Mouse (Mus musculus): ENCODE results near the gene P2ry6. TPM values are rescaled to one million over a fixed set of nuclear protein-coding genes. Genes with fewer than 3 reads are reported as not detected.

The P2ry6 gene
- polyA plus RNA-seq, 1 experiment from 2014 or later = 2.0 TPM

GRCm38 (mm10) chr7:100908061-100908460 lies 66.4 kb downstream of the P2ry6 start:
- Histone ChIP-seq H3K36me3 (ENCODE audit: control insufficient read depth, insufficient read depth, low read length) (no peaks in the 10 kb centered on the region), H3K4me2 (ENCODE audit: low read depth) (no peak overlapping the region), H3K9ac (ENCODE audit: low read length) (no peak overlapping the region), H3K27me3 (ENCODE audit: control insufficient read depth, insufficient read depth, low read length) (no peaks in the 10 kb centered on the region), H3K4me3 (ENCODE audit: low read depth, low read length) (no peak overlapping the region), H3K27ac (ENCODE audit: low read depth, low read length) (no peak overlapping the region), H3K4me1 (ENCODE audit: control insufficient read depth, insufficient read depth, low read length) (peaks cover 21% of the 10 kb centered on the region), H3K9me3 (ENCODE audit: control insufficient read depth, low read length) (no peaks in the 10 kb centered on the region)
- WGBS = 67% methylated on average over 8 of the region's 8 CpGs
- ATAC-seq (ENCODE audit: insufficient read depth, low FRiP score, low TSS enrichment) = no peak
- no peak for DNase-seq (ENCODE audit: low spot score)

DNA sequence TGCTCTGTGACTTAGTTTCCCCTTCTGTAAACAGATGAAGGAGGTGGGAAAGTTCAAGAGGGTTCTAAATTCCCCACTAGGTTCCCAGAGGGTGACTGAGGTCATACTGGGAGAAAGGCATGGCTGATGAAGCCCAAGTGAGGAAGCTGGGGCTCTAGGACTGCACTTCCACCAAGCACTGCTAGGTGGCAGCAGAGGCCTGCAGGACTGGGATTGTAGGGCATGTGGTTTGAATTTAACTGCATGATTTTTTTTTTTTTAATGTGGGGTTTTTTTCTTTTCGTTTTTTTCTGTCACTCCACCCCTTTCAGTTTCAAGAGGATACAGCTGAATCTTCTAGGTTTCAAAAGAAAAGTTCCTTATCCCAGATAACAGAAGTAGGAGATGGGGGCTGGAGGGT lies 67.2 kb downstream of the P2ry6 start:
- H3K4me3 ChIP-seq (ENCODE audit: low read depth, low read length) = no peak overlapping the region
- H3K27me3 ChIP-seq (ENCODE audit: control insufficient read depth, insufficient read depth, low read length) = no peaks in the 10 kb centered on the region
- H3K9me3 ChIP-seq (ENCODE audit: control insufficient read depth, low read length) = no peaks in the 10 kb centered on the region
- DNase-seq (ENCODE audit: low spot score) = peak; percentile 77
- H3K4me2 ChIP-seq (ENCODE audit: low read depth) = no peak overlapping the region
- no peaks in the 10 kb centered on the region for H3K36me3 ChIP-seq (ENCODE audit: control insufficient read depth, insufficient read depth, low read length)
- H3K4me1 ChIP-seq (ENCODE audit: control insufficient read depth, insufficient read depth, low read length) = peaks cover 19% of the 10 kb centered on the region
- no peak overlapping the region for H3K27ac ChIP-seq (ENCODE audit: low read depth, low read length)
- ATAC-seq (ENCODE audit: insufficient read depth, low FRiP score, low TSS enrichment) = no peak
- no peak overlapping the region for H3K9ac ChIP-seq (ENCODE audit: low read length)
- WGBS = 0% methylated on average over 1 of the region's 1 CpGs

GRCm38 (mm10) chr7:100906029-100906789 lies 68.2 kb downstream of the P2ry6 start:
- no peaks in the 10 kb centered on the region for H3K36me3 ChIP-seq (ENCODE audit: control insufficient read depth, insufficient read depth, low read length)
- H3K9ac ChIP-seq (ENCODE audit: low read length) = no peak overlapping the region
- H3K27me3 ChIP-seq (ENCODE audit: control insufficient read depth, insufficient read depth, low read length) = no peaks in the 10 kb centered on the region
- ATAC-seq (ENCODE audit: insufficient read depth, low FRiP score, low TSS enrichment) = no peak
- 91% methylated on average over 10 of the region's 10 CpGs for WGBS
- H3K4me3 ChIP-seq (ENCODE audit: low read depth, low read length) = no peak overlapping the region
- peaks cover 13% of the 10 kb centered on the region for H3K4me1 ChIP-seq (ENCODE audit: control insufficient read depth, insufficient read depth, low read length)
- H3K4me2 ChIP-seq (ENCODE audit: low read depth) = no peak overlapping the region
- no peaks in the 10 kb centered on the region for H3K9me3 ChIP-seq (ENCODE audit: control insufficient read depth, low read length)
- H3K27ac ChIP-seq (ENCODE audit: low read depth, low read length) = no peak overlapping the region
- DNase-seq (ENCODE audit: low spot score) = no peak

- no peaks in the 10 kb centered on the region for H3K9me3 ChIP-seq (ENCODE audit: control insufficient read depth, low read length)
- no peak overlapping the region for H3K4me3 ChIP-seq (ENCODE audit: low read depth, low read length)
- no peaks in the 10 kb centered on the region for H3K36me3 ChIP-seq (ENCODE audit: control insufficient read depth, insufficient read depth, low read length)
- peaks cover 7% of the 10 kb centered on the region; the same call in 1 of the 2 replicates for H3K4me1 ChIP-seq (ENCODE audit: control insufficient read depth, insufficient read depth, low read length)
- H3K27me3 ChIP-seq (ENCODE audit: control insufficient read depth, insufficient read depth, low read length) = no peaks in the 10 kb centered on the region
- no peak overlapping the region for H3K27ac ChIP-seq (ENCODE audit: low read depth, low read length)
- no peak for ATAC-seq (ENCODE audit: insufficient read depth, low FRiP score, low TSS enrichment)
- no peak overlapping the region for H3K4me2 ChIP-seq (ENCODE audit: low read depth)
- WGBS = 90% methylated on average over 7 of the region's 7 CpGs
- no peak for DNase-seq (ENCODE audit: low spot score)
- no peak overlapping the region for H3K9ac ChIP-seq (ENCODE audit: low read length)
These were observed 69.4 kb downstream of the P2ry6 start for GRCm38 (mm10) chr7:100905037-100905436.

GRCm38 (mm10) chr7:100904612-100905011 lies 69.8 kb downstream of the P2ry6 start:
- DNase-seq (ENCODE audit: low spot score) = no peak
- Histone ChIP-seq H3K9ac (ENCODE audit: low read length) (no peak overlapping the region), H3K36me3 (ENCODE audit: control insufficient read depth, insufficient read depth, low read length) (no peaks in the 10 kb centered on the region), H3K4me2 (ENCODE audit: low read depth) (no peak overlapping the region), H3K9me3 (ENCODE audit: control insufficient read depth, low read length) (no peaks in the 10 kb centered on the region), H3K27ac (ENCODE audit: low read depth, low read length) (no peak overlapping the region), H3K27me3 (ENCODE audit: control insufficient read depth, insufficient read depth, low read length) (no peaks in the 10 kb centered on the region), H3K4me3 (ENCODE audit: low read depth, low read length) (no peak overlapping the region), H3K4me1 (ENCODE audit: control insufficient read depth, insufficient read depth, low read length) (peaks cover 7% of the 10 kb centered on the region; the same call in 1 of the 2 replicates)
- WGBS = 92% methylated on average over 5 of the region's 5 CpGs
- no peak for ATAC-seq (ENCODE audit: insufficient read depth, low FRiP score, low TSS enrichment)

DNA sequence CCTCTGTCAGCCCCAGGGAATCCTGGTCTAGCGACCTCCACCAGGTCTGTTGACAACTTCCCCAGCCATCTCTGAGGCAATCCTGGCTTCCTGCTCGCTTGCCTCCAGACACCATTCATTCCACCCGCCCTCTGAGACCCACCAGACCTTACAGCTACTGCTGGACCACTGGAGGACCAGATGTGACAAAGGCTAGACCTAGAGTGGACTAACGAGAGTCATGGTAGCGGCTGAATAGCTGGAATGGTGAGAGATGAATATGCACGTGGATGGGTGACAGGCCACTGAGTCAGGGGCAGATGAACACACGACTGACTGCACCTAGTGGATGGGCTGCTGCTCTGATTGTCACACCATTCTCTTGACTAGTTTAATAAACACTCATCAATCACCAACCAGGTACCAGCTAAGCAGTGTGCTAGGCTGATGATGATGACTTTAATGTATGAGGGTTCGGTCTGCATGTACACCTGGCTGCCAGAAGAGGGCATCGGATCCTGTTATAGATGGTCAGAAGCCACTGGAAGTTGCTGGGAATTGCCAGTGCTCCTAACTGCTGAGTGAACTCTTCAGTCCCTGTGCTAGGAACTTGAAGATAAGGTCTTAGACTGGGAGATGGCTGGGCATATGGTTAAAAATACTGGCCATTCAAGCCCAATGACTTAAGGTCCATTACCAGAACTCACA lies 71.9 kb downstream of the P2ry6 start:
- Histone ChIP-seq H3K27ac (ENCODE audit: low read depth, low read length) (no peak overlapping the region), H3K4me1 (ENCODE audit: control insufficient read depth, insufficient read depth, low read length) (no peaks in the 10 kb centered on the region), H3K27me3 (ENCODE audit: control insufficient read depth, insufficient read depth, low read length) (no peaks in the 10 kb centered on the region), H3K36me3 (ENCODE audit: control insufficient read depth, insufficient read depth, low read length) (no peaks in the 10 kb centered on the region), H3K4me3 (ENCODE audit: low read depth, low read length) (no peak overlapping the region), H3K9ac (ENCODE audit: low read length) (no peak overlapping the region), H3K9me3 (ENCODE audit: control insufficient read depth, low read length) (no peaks in the 10 kb centered on the region), H3K4me2 (ENCODE audit: low read depth) (no peak overlapping the region)
- 77% methylated on average over 9 of the region's 9 CpGs for WGBS
- ATAC-seq (ENCODE audit: insufficient read depth, low FRiP score, low TSS enrichment) (no peak), DNase-seq (ENCODE audit: low spot score) (no peak)

DNA sequence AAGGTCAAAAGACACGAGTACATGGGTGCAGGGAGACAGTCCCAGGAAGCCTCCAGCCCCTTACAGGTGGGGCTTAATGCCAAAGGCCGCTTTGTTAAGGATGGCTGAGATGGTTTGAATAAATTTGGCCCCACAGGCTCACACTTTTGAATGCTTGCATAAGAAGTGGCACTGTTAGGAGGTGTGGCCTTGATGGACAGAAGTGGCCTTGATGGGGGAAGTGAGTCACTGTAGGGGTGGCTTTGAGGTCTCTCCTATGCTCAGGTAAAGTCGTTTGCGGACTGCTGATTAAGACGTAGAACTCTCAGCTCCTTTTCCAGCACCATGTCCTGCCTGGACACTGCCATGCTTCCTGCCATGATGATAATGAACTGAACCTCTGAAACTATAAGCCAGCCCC lies 76.6 kb downstream of the P2ry6 start:
- Histone ChIP-seq H3K36me3 (ENCODE audit: control insufficient read depth, insufficient read depth, low read length) (no peaks in the 10 kb centered on the region), H3K9ac (ENCODE audit: low read length) (no peak overlapping the region), H3K27me3 (ENCODE audit: control insufficient read depth, insufficient read depth, low read length) (no peaks in the 10 kb centered on the region), H3K9me3 (ENCODE audit: control insufficient read depth, low read length) (no peaks in the 10 kb centered on the region), H3K4me2 (ENCODE audit: low read depth) (no peak overlapping the region), H3K4me1 (ENCODE audit: control insufficient read depth, insufficient read depth, low read length) (peaks cover 20% of the 10 kb centered on the region), H3K4me3 (ENCODE audit: low read depth, low read length) (no peak overlapping the region), H3K27ac (ENCODE audit: low read depth, low read length) (no peak overlapping the region)
- no peak for ATAC-seq (ENCODE audit: insufficient read depth, low FRiP score, low TSS enrichment)
- 89% methylated on average over 5 of the region's 5 CpGs for WGBS
- DNase-seq (ENCODE audit: low spot score) = no peak

DNA sequence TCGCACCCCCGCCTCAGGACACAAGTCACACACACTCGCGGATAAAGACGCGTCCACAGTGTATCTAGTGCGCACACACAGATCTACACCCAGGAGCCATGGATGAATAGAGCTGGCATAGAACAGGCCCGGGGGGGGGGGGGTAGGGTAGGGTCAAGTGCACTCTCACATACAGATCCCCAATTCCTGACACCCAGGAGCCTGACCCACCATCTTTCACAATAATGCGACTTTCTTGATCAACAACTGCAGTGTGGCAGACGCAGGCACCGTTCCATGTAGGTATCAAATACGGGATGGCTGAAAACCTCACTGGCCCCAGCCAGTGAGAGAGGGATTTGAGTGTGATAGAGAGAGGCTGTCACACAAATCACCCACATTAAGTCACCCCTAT lies 79.6 kb downstream of the P2ry6 start:
- Histone ChIP-seq H3K4me3 (ENCODE audit: low read depth, low read length) (peak overlapping the region; percentile 54), H3K27ac (ENCODE audit: low read depth, low read length) (no peak overlapping the region), H3K9ac (ENCODE audit: low read length) (peak overlapping the region; percentile 80), H3K4me1 (ENCODE audit: control insufficient read depth, insufficient read depth, low read length) (peaks cover 20% of the 10 kb centered on the region), H3K4me2 (ENCODE audit: low read depth) (peak overlapping the region; percentile 85), H3K9me3 (ENCODE audit: control insufficient read depth, low read length) (no peaks in the 10 kb centered on the region), H3K27me3 (ENCODE audit: control insufficient read depth, insufficient read depth, low read length) (no peaks in the 10 kb centered on the region), H3K36me3 (ENCODE audit: control insufficient read depth, insufficient read depth, low read length) (peaks cover 2% of the 10 kb centered on the region; the same call in 1 of the 2 replicates)
- ATAC-seq (ENCODE audit: insufficient read depth, low FRiP score, low TSS enrichment) (peak; percentile 62), DNase-seq (ENCODE audit: low spot score) (peak; percentile 16)
- 3% methylated on average over 12 of the region's 12 CpGs for WGBS

Data from neural tube, embryonic 11.5 days (tissue).